Mouse (Mus musculus): ENCODE measurements around the gene Spink4. TPM values are rescaled to one million over a fixed set of nuclear protein-coding genes. Genes with fewer than 3 reads are reported as not detected.

Spink4 gene
- polyA plus RNA-seq, 1 experiment from 2014 or later: 309 TPM

DNA sequence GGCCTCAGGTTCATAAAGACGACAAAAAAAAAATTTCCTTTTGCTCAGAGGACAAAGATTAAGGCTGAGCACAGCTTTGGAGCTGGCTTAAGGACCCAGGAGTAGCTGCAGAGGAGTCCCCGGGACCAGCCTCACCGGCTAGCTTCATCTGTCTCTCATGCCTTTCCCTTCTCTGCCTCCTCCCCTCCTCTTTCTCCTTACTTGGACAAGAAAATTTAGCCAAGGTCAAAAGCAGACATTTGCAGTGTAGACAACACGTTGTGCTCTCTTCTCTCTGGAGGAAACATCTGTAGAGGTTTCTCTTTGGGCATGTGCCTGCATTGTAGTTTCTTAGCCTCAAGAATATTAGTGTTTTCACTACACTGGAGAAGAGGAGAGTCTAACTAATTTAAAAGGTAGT, 34.0 kb upstream of the Spink4 start:
- 73% methylated on average over 4 of the region's 4 CpGs for WGBS
- Histone ChIP-seq H3K27ac (no peak overlapping the region), H3K4me3 (replicated peaks) (no peak overlapping the region), H3K27me3 (replicated peaks) (no peaks in the 10 kb centered on the region), H3K4me1 (replicated peaks) (no peaks in the 10 kb centered on the region), H3K9me3 (no peaks in the 10 kb centered on the region), H3K9ac (no peak overlapping the region), H3K4me2 (replicated peaks) (no peak overlapping the region), H3K36me3 (no peaks in the 10 kb centered on the region)
- no peak for ATAC-seq

DNA sequence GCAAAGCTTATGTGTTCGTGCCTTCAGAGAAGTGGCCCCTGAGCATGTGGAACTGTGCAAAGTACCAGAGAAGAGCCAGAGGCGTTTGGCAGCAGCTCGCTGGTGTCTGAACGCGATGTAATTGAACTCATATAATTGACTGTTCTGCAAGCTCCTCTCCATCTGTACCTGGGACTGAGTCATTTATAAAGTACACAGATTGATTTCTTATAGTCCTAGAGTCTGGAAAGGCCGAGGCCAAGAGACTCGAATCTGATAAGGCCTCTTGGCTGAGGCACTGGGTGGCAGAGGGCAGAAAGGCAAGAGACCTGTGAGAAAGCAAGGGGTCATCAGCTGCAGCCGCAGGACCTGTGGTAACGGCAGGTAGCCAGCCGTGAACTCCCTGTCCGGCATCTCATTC, 31.0 kb upstream of the Spink4 start:
- no peaks in the 10 kb centered on the region for H3K27me3 ChIP-seq (replicated peaks)
- no peak overlapping the region for H3K9ac ChIP-seq
- H3K36me3 ChIP-seq: no peaks in the 10 kb centered on the region
- ATAC-seq: no peak
- H3K4me1 ChIP-seq (replicated peaks): no peaks in the 10 kb centered on the region
- WGBS: 67% methylated on average over 11 of the region's 11 CpGs
- no peak overlapping the region for H3K4me2 ChIP-seq (replicated peaks)
- no peak overlapping the region for H3K27ac ChIP-seq
- H3K9me3 ChIP-seq: no peaks in the 10 kb centered on the region
- no peak overlapping the region for H3K4me3 ChIP-seq (replicated peaks)

DNA sequence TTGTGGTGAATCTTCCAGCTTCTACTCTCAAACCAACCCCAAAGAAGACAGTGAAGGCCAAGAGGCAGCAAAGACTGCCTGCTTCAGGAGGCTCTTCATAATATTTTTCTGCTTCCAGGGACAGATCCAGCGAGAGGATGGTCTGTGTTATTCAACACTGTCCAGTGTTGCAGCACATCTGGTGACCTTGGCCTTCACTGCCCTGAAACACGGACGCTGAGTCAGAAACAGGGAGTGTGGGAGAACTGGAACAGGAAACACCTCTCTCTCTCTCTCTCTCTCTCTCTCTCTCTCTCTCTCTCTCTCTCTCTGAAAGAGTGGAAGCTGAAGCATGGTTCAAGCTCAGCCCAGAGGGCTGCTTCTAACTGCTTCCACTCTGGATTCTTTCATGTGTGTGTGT, 30.6 kb upstream of the Spink4 start:
- no peaks in the 10 kb centered on the region for H3K4me1 ChIP-seq (replicated peaks)
- WGBS: 31% methylated on average over 3 of the region's 3 CpGs
- H3K27me3 ChIP-seq (replicated peaks): no peaks in the 10 kb centered on the region
- no peak overlapping the region for H3K4me3 ChIP-seq (replicated peaks)
- H3K9me3 ChIP-seq: no peaks in the 10 kb centered on the region
- H3K36me3 ChIP-seq: no peaks in the 10 kb centered on the region
- no peak overlapping the region for H3K27ac ChIP-seq
- no peak overlapping the region for H3K4me2 ChIP-seq (replicated peaks)
- no peak for ATAC-seq
- no peak overlapping the region for H3K9ac ChIP-seq

DNA sequence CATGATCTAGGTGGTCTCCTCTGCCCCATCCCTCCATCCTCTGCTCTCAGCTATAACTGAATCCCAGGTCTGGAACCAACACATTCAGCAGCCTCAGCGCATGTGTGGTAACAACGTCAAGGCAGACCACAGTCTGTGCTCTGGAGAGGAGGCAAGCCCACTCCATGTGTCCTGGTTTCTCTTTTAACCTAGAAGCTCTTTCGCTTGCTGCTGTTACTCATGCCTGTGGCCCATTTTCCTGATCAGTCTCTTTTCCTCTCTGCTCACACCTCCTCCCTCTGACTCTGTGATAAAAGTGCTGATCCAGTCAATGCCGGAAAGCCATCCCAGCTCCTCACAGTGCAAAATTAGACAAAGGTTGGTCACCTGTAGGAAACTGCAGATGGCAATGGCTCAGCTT, 29.9 kb upstream of the Spink4 start:
- 89% methylated on average over 4 of the region's 4 CpGs for WGBS
- Histone ChIP-seq H3K4me1 (replicated peaks) (no peaks in the 10 kb centered on the region), H3K4me2 (replicated peaks) (no peak overlapping the region), H3K27ac (no peak overlapping the region), H3K9me3 (no peaks in the 10 kb centered on the region), H3K27me3 (replicated peaks) (no peaks in the 10 kb centered on the region), H3K4me3 (replicated peaks) (no peak overlapping the region), H3K36me3 (no peaks in the 10 kb centered on the region), H3K9ac (no peak overlapping the region)
- no peak for ATAC-seq

DNA sequence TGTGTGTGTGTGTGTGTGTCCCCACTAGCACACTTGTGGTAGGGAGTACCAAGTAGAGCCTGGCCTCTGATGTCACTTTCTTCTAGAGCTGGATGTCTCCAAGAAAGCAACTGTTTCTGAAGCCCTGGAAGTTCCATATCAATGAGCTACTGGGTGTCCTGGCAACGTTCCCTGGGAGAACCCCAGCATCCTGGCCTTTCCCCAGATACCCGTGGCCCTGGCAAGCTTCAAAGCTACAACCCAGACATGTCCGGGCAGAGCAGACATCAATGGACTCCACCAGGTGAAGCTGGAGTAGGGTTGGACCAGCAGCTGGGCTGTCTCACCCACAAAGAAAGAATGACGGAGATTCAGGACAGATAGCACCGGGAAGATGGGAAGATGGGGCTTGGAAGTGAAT, 28.6 kb upstream of the Spink4 start:
- no peaks in the 10 kb centered on the region for H3K9me3 ChIP-seq
- 72% methylated on average over 5 of the region's 5 CpGs for WGBS
- no peak overlapping the region for H3K4me3 ChIP-seq (replicated peaks)
- ATAC-seq: no peak
- H3K27me3 ChIP-seq (replicated peaks): no peaks in the 10 kb centered on the region
- H3K27ac ChIP-seq: no peak overlapping the region
- no peak overlapping the region for H3K9ac ChIP-seq
- no peaks in the 10 kb centered on the region for H3K36me3 ChIP-seq
- H3K4me1 ChIP-seq (replicated peaks): no peaks in the 10 kb centered on the region
- no peak overlapping the region for H3K4me2 ChIP-seq (replicated peaks)

DNA sequence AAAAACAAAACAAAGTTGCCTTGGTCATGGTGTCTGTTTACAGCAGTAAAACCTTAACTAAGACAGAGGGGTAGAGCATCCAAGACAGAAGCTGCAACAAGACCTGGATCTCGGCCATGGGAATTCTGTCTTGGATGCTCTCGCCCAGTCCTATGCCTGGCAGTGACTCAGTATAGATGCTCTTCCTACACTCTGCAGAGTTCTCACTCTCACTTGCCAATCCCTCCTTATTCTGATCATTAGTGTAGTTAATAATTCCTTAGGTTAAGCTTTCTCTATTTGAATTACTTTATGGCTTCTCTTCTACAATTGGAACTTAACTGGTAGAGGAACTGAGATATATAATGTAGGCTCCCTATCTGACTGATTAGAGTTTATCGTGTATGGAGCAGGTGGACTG, 24.7 kb upstream of the Spink4 start:
- Histone ChIP-seq H3K4me1 (replicated peaks) (no peaks in the 10 kb centered on the region), H3K9me3 (no peaks in the 10 kb centered on the region), H3K27ac (no peak overlapping the region), H3K36me3 (no peaks in the 10 kb centered on the region), H3K9ac (no peak overlapping the region), H3K27me3 (replicated peaks) (no peaks in the 10 kb centered on the region), H3K4me3 (replicated peaks) (no peak overlapping the region), H3K4me2 (replicated peaks) (no peak overlapping the region)
- ATAC-seq: peak; percentile 81
- WGBS: 74% methylated on average over 3 of the region's 3 CpGs

DNA sequence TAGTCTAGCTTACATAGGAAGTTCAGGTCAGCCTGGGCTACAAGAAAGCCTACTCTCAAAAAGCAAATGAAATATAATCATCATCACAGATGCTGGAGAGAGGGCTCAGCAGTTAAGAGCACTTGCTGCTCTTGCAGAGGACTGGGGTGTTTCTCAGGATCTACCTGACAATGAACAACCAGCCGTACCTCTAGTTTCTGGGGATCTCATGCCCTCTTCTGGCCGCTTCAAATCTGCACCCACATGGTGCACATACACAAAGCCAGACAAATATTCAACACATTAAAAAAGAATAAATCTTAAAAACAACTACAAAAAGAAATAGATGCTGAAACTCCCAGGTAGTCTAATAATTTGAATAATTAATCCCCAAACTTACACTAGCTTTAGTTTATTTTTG, 24.2 kb upstream of the Spink4 start:
- Histone ChIP-seq H3K4me3 (replicated peaks) (no peak overlapping the region), H3K27ac (no peak overlapping the region), H3K4me1 (replicated peaks) (no peaks in the 10 kb centered on the region), H3K27me3 (replicated peaks) (no peaks in the 10 kb centered on the region), H3K9me3 (no peaks in the 10 kb centered on the region), H3K4me2 (replicated peaks) (no peak overlapping the region), H3K36me3 (no peaks in the 10 kb centered on the region), H3K9ac (no peak overlapping the region)
- 93% methylated on average over 2 of the region's 2 CpGs for WGBS
- ATAC-seq: no peak

DNA sequence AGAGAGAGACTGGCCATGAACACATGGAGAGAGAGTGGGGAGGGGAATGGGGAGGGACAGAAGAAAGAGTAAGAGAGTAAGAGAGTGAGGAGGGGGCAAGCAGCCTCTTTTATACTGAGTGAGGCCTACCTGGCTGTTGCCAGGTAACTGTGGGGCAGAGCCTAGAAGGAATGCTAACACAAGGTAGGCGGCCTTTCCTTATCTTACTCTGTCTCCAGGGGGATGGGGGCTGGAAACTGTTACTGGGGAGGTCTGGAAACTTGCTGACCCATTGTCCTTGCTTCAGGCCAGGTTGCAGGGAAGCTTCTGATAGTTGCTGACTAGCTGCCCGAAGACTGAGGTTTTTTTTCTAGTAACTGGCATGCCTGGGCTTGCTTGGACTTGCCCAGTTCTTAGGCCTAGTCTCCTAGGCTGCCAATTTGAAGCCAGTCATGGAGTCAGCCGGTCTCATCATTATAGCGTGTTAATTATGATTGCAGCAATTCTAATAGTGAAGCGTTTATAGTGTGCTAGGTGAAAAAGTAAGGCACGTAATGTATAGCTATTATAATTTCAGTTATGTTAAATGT, 21.3 kb upstream of the Spink4 start:
- WGBS: 82% methylated on average over 6 of the region's 6 CpGs
- Histone ChIP-seq H3K27me3 (replicated peaks) (no peaks in the 10 kb centered on the region), H3K4me1 (replicated peaks) (no peaks in the 10 kb centered on the region), H3K4me2 (replicated peaks) (no peak overlapping the region), H3K9me3 (no peaks in the 10 kb centered on the region), H3K9ac (no peak overlapping the region), H3K36me3 (no peaks in the 10 kb centered on the region), H3K4me3 (replicated peaks) (no peak overlapping the region), H3K27ac (no peak overlapping the region)
- ATAC-seq: no peak

DNA sequence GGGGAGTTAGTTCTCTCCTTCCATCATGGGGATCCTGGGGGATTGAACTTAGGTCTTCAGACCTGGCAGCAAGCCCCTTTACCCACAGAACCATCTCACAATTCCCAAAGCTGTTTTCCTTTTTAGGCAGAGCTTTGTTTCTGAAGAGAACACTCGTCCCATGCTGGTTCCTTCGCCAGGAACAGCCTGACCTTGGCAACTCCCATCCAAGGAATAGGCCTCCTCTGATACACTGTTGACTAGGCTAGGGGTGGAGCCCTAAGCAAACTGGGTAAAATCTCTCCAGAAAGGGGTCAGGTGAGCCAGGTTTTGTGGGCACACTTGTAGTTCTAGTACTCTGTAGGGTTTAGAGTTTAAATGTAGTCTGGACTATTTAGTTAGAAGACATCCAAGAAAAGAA, 20.6 kb upstream of the Spink4 start:
- Histone ChIP-seq H3K27ac (no peak overlapping the region), H3K4me3 (replicated peaks) (no peak overlapping the region), H3K36me3 (no peaks in the 10 kb centered on the region), H3K4me1 (replicated peaks) (no peaks in the 10 kb centered on the region), H3K9ac (no peak overlapping the region), H3K4me2 (replicated peaks) (no peak overlapping the region), H3K27me3 (replicated peaks) (no peaks in the 10 kb centered on the region), H3K9me3 (no peaks in the 10 kb centered on the region)
- 65% methylated on average over 2 of the region's 2 CpGs for WGBS
- no peak for ATAC-seq

DNA sequence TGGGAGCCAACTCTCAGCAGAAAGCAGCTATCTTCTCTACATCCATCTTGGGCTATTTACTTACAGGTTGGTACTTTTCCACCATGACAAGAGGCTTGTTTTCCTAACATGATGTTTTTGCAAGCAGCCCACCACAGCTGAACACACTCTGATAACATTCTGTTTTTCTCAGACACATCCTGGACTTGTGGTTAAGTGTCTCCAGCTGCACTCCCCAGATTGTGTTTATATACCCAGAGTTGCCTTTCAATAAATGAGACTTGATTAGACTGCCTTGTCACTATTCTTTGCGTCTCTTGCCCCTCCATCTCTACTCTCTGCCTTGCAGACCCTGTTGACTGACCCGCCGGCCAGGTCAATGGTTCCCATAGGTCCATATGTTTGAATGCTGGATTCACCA, 19.8 kb upstream of the Spink4 start:
- H3K27ac ChIP-seq: no peak overlapping the region
- H3K9ac ChIP-seq: no peak overlapping the region
- H3K9me3 ChIP-seq: no peaks in the 10 kb centered on the region
- H3K4me2 ChIP-seq (replicated peaks): no peak overlapping the region
- H3K4me1 ChIP-seq (replicated peaks): no peaks in the 10 kb centered on the region
- no peaks in the 10 kb centered on the region for H3K27me3 ChIP-seq (replicated peaks)
- no peak for ATAC-seq
- no peak overlapping the region for H3K4me3 ChIP-seq (replicated peaks)
- 80% methylated on average over 3 of the region's 3 CpGs for WGBS
- H3K36me3 ChIP-seq: no peaks in the 10 kb centered on the region

DNA sequence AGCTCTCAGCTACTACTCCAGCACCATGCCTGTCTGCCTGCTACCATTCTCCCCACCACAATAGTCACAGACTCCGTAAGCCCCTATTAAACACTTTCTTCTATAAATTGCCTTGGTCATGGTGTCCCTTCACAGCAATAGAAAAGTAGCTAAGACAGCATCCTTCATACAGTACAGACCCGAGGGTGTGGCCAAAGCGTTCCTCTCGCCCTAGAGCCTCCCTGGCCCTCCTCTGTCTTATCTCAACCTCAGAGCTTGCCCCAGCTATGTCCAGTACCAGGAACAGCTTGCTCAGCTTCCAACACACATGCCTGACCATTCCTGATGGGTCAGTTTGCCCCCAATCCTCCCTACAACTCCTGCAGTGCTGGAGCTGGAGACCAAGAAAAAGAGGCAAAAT, 19.2 kb upstream of the Spink4 start:
- Histone ChIP-seq H3K9me3 (no peaks in the 10 kb centered on the region), H3K4me2 (replicated peaks) (no peak overlapping the region), H3K9ac (no peak overlapping the region), H3K4me1 (replicated peaks) (no peaks in the 10 kb centered on the region), H3K27me3 (replicated peaks) (no peaks in the 10 kb centered on the region), H3K4me3 (replicated peaks) (no peak overlapping the region), H3K36me3 (no peaks in the 10 kb centered on the region), H3K27ac (no peak overlapping the region)
- ATAC-seq: no peak
- 90% methylated on average over 4 of the region's 4 CpGs for WGBS

DNA sequence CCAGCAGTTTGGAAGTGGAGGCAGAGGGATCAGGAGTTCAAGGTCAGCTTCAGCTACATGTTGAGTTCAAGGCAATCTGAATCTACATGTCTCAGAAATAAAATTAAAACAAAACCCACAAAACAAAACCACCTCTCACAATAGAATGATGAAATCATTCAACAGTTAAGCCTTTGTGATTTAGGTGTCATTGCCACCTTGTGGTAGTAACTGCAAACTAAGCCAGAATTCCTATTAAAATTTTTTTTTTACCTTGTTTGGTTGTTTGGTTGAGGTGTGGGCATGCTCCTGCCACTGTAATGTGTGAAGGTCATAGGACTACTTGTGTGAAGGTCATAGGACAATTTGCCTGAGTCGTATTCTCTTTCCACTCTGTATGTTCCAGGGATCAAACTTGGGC, 13.6 kb upstream of the Spink4 start:
- Histone ChIP-seq H3K9me3 (no peaks in the 10 kb centered on the region), H3K4me3 (replicated peaks) (no peak overlapping the region), H3K9ac (no peak overlapping the region), H3K27ac (no peak overlapping the region), H3K4me2 (replicated peaks) (no peak overlapping the region), H3K36me3 (no peaks in the 10 kb centered on the region), H3K27me3 (replicated peaks) (no peaks in the 10 kb centered on the region), H3K4me1 (replicated peaks) (peaks cover 6% of the 10 kb centered on the region)
- WGBS: 50% methylated on average over 1 of the region's 1 CpGs
- ATAC-seq: no peak

DNA sequence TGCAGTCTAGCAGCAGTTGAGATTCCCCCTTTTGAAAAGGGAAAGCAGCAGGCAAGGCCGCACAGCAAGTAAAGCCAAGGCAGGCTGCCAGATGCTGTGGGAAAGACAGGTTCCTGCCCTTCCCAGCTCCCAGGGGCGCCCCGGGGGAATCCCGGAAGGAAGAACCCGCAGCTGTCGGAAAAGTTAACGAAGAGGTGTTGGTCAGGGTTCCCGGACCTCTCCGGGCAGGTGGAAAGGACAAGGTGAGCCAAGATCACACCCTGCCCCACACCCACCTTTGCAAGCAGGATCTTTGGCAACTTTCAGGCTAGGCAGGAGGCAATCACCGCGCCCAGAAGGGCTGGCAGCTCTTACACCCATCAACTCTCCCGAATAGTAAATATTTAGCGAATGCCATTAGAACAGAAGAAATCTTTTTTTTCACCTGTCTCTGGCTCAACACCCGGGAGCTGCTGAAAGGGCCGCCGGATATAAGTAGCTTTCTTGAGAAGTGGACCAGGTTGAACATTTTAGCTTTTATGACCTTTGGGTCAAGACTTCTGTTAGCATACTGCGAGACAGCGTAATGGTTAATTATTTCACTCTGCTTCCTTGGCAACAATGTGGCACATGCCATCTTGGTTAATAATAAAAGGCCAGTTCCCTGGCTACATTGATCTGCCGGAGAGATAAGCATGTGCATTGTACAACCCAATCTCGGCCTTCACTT, 11.4 kb upstream of the Spink4 start:
- Histone ChIP-seq H3K4me3 (replicated peaks) (0 out of 2 replicates have a peak overlapping the region, but pooled peaks have one; percentile 6), H3K9me3 (no peaks in the 10 kb centered on the region), H3K36me3 (no peaks in the 10 kb centered on the region), H3K9ac (peak overlapping the region; percentile 8; the same call in 1 of the 2 replicates), H3K4me2 (replicated peaks) (peak overlapping the region; percentile 50), H3K27me3 (replicated peaks) (no peaks in the 10 kb centered on the region), H3K4me1 (replicated peaks) (peaks cover 6% of the 10 kb centered on the region), H3K27ac (peak overlapping the region; percentile 37; the same call in 1 of the 2 replicates)
- ATAC-seq: peak; percentile 75
- 20% methylated on average over 20 of the region's 20 CpGs for WGBS
